Mouse (Mus musculus) C2C12 (cell line): ENCODE data around the gene Rab40c. TPM values are rescaled to one million over a fixed set of nuclear protein-coding genes. Genes with fewer than 3 reads are reported as not detected.
A peak's percentile ranks its signal among the peaks of the same experiment; 100 is the strongest.

ENCODE experiments used
- H3K27me3 ChIP-seq: one replicate; pipeline ENCODE4 v1.6.1; 2011; ENCODE audit not compliant: control insufficient read depth, insufficient read depth, insufficient read length
- H3K36me3 ChIP-seq: one replicate; pipeline ENCODE4 v1.6.1; 2011; ENCODE audit not compliant: control insufficient read depth, insufficient read depth
- H3K4me3 ChIP-seq: one replicate; pipeline ENCODE4 v1.5.1; 2011; ENCODE audit warnings: mild to moderate bottlenecking, control low read depth; ENCODE audit not compliant: poor library complexity, insufficient read depth, severe bottlenecking
- H3K79me2 ChIP-seq: one replicate; pipeline ENCODE4 v1.6.1; 2011; ENCODE audit not compliant: control insufficient read depth, insufficient read depth
- H3K79me3 ChIP-seq: one replicate; pipeline ENCODE4 v1.6.1; 2011; ENCODE audit warnings: low read depth, control low read depth
- H3ac ChIP-seq: one replicate; pipeline ENCODE3; 2011; ENCODE audit warnings: low read depth; ENCODE audit not compliant: control insufficient read depth, insufficient read length
- CEBPB ChIP-seq: IDR thresholded peaks from one replicate; pipeline ENCODE4 v1.6.1; 2011; ENCODE audit warnings: low read depth, mild to moderate bottlenecking, control low read depth, moderate library complexity
- CTCF ChIP-seq: IDR thresholded peaks from one replicate; pipeline ENCODE4 v1.5.1; 2011; ENCODE audit not compliant: control insufficient read depth, insufficient read depth, insufficient read length
- FOSL1 ChIP-seq: IDR thresholded peaks from one replicate; pipeline ENCODE4 v1.8.0; 2011; ENCODE audit warnings: mild to moderate bottlenecking, low read length; ENCODE audit not compliant: poor library complexity, insufficient read depth, severe bottlenecking
- MAX ChIP-seq: IDR thresholded peaks from one replicate; pipeline ENCODE4 v1.6.1; 2011; ENCODE audit warnings: mild to moderate bottlenecking, control low read depth
- MYOD1 ChIP-seq: IDR thresholded peaks from one replicate; pipeline ENCODE4 v1.6.1; 2011; ENCODE audit warnings: low read depth; ENCODE audit not compliant: control insufficient read depth, insufficient read length
- MYOG ChIP-seq: IDR thresholded peaks from one replicate; pipeline ENCODE4 v1.6.1; 2011; ENCODE audit not compliant: control insufficient read depth, insufficient read length; ENCODE audit errors: extremely low read depth
- USF1 ChIP-seq: IDR thresholded peaks from one replicate; pipeline ENCODE4 v1.6.1; 2011; ENCODE audit warnings: low read depth, mild to moderate bottlenecking, control low read depth, moderate library complexity
- polyA plus RNA-seq: library from polyadenylated mRNA; unstranded; fragments of >200 nt; fragmentation: generic; extraction: Trizol; gene quantifications from one replicate; pipeline ENCODE4 v1.2.1, GENCODE M21; 2012; ENCODE audit warnings: missing spikeins

The Rab40c gene
- polyA plus RNA-seq, 1 experiment: 14.4 TPM

GRCm38 (mm10) chr17:25869954-25870353 is 49.6 kb downstream of the Rab40c start:
- Histone ChIP-seq H3ac (no peak overlapping the region), H3K4me3 (no peak overlapping the region), H3K27me3 (no peaks in the 10 kb centered on the region)

DNA sequence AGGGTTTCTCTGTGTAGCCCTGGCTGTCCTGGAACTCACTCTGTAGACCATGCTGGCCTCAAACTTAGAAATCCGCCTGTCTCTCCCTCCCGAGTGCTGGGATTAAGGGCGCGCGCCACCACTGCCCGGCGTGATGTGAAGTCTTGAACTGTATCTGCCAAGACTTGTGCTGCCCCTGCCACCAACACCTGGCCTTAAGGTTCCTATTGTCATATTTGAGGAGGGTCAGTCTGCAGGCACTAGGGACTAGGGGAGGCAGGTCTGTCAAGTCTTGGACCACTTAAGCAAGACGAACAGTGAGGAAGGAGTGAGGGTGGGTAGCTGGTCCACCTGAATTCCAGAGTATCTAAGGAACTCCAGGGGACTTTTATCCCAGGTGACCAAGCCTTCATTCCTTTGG is 50.0 kb downstream of the Rab40c start:
- Histone ChIP-seq H3K4me3 (no peak overlapping the region), H3K36me3 (no peaks in the 10 kb centered on the region), H3ac (no peak overlapping the region), H3K27me3 (no peaks in the 10 kb centered on the region), H3K79me3 (no peaks in the 10 kb centered on the region), H3K79me2 (peaks cover 9% of the 10 kb centered on the region)
- TF ChIP-seq CTCF (no peak), FOSL1 (no peak), CEBPB (no peak), MYOG (no peak), MAX (no peak), USF1 (no peak), MYOD1 (no peak)

More at GRCm38 (mm10) chr17:25869954-25870353, 49.6 kb downstream of the Rab40c start:
- peaks cover 9% of the 10 kb centered on the region for H3K79me2 ChIP-seq
- no peaks in the 10 kb centered on the region for H3K36me3 ChIP-seq
- H3K79me3 ChIP-seq: no peaks in the 10 kb centered on the region
- no peak for TF ChIP-seq FOSL1
- no peak for TF ChIP-seq USF1
- TF ChIP-seq MYOD1: no peak
- no peak for TF ChIP-seq MYOG
- no peak for TF ChIP-seq CEBPB
- TF ChIP-seq CTCF: no peak
- TF ChIP-seq MAX: no peak

GRCm38 (mm10) chr17:25868601-25869191 is 50.8 kb downstream of the Rab40c start, which contains the start of gene Mcrip2:
TSS of gene Mcrip2 (minus strand) at chr17:25868764.
- Histone ChIP-seq H3K79me3 (no peaks in the 10 kb centered on the region), H3ac (peak within 1 kb of the TSS; percentile 75), H3K4me3 (peak within 1 kb of the TSS; percentile 45), H3K27me3 (no peaks in the 10 kb centered on the region), H3K36me3 (no peaks in the 10 kb centered on the region), H3K79me2 (peaks cover 9% of the 10 kb centered on the region)
- TF ChIP-seq MYOD1: no peak
- no peak for TF ChIP-seq CTCF
- TF ChIP-seq CEBPB: no peak
- no peak for TF ChIP-seq MYOG
- no peak for TF ChIP-seq FOSL1
- TF ChIP-seq USF1: no peak
- TF ChIP-seq MAX: no peak

DNA sequence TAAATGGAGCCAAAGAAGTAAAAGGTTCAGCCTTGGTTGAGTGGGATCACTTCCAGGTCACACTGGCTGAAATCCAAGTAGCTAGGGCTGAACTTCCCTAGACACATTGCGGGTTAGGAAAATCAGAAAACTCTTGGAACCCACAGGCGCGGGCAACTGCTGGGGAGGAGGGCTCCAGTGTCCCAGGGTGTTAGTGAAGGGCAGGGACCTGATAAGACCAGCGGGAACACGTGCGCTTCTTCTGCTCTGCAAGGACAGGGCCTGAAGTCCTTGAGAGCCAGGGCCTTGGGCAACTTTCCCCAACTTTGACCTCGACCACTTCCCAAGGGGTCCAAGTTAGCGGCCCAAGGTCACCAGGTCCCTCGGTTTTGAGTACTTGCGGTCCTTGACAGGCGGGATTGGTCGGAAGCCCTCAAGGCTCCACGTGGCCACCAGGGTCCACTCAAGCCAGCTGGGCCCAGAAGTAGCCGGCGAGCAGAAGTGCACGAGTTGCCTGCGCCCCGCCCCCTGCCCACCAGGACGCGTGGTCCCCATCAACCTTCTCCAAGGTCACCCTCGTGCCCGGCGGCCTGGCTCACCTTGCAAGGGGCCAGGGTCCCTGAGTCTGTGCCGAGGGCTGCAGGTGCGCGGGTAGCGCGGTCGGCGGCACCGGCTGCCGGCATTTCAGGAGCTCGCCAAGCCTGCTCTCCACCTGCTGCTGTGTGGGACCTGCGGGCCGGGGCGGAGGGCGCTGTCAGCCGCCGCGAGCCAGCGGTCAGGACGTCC is 51.5 kb downstream of the Rab40c start:
- TF ChIP-seq MAX: peak; percentile 33
- no peak for TF ChIP-seq CEBPB
- no peak for TF ChIP-seq MYOD1
- no peak for TF ChIP-seq FOSL1
- no peak for TF ChIP-seq USF1
- TF ChIP-seq MYOG: no peak
- TF ChIP-seq CTCF: no peak
- H3K27me3 ChIP-seq: no peaks in the 10 kb centered on the region
- H3ac ChIP-seq: peak overlapping the region; percentile 75
- H3K36me3 ChIP-seq: no peaks in the 10 kb centered on the region
- peak overlapping the region; percentile 45 for H3K4me3 ChIP-seq
- peaks cover 9% of the 10 kb centered on the region for H3K79me2 ChIP-seq
- no peaks in the 10 kb centered on the region for H3K79me3 ChIP-seq

DNA sequence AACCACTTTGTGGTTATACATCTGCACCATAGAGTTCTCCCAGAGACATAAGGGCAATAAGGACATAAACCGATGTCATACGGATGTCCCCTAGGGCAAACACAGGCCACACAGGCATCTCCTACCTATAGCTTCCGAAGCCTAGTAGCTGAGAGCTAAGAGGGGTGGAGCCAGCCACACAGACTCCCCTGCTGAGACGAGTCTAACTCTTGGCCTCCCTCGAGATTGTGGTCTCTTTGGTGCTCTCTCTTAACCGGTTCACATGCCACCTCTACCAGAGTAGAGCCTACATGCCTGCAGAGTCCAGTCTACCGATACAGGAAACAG is 52.1 kb downstream of the Rab40c start:
- Histone ChIP-seq H3K79me2 (peaks cover 9% of the 10 kb centered on the region), H3K79me3 (no peaks in the 10 kb centered on the region), H3K4me3 (peak overlapping the region; percentile 45), H3K36me3 (no peaks in the 10 kb centered on the region), H3K27me3 (no peaks in the 10 kb centered on the region), H3ac (peak overlapping the region; percentile 47)
- no peak for TF ChIP-seq CEBPB
